13 mouse cellular contexts compared by ENCODE assay signal in genomic region chr8:127774642-127775041, GRCm38 (mm10).
DNase-seq lines count a peak whose midpoint lies in the region; ATAC-seq lines count a peak whose summit lies in the region.
"Had no signal": no experiment of that assay in that cellular context is flagged by ENCODE, and none has a peak within 500 bp of the region (broad histone marks: within the 10 kb centered on the region; RNA-seq: fewer than 3 reads in every experiment).

No protein-coding gene starts in this region.

- WGBS in hindbrain, embryonic 14.5 days, result 52% methylated on average over 9 of the region's 9 CpGs
- 67% methylated on average over 9 of the region's 9 CpGs for WGBS in hindbrain, embryonic 12.5 days
- WGBS in forebrain, embryonic 14.5 days, result 51% methylated on average over 9 of the region's 9 CpGs

- H3K27ac ChIP-seq in hindbrain, embryonic 14.5 days, result no peak overlapping the region
- H3K27ac ChIP-seq in hindbrain, embryonic 12.5 days, result no peak overlapping the region
- H3K27ac ChIP-seq in forebrain, embryonic 14.5 days (ENCODE audit: low read depth, low read length), result no peak overlapping the region
- H3K27ac ChIP-seq: heart, embryonic 15.5 days; kidney, postnatal 0 days; liver, embryonic 15.5 days; neural tube, embryonic 12.5 days had no signal

- H3K9me3 ChIP-seq in hindbrain, embryonic 14.5 days (ENCODE audit: control insufficient read depth, low read length), result no peaks in the 10 kb centered on the region
- no peaks in the 10 kb centered on the region; the same call in 1 of the 2 replicates for H3K9me3 ChIP-seq in hindbrain, embryonic 12.5 days (replicated peaks)
- H3K9me3 ChIP-seq in forebrain, embryonic 14.5 days (replicated peaks; ENCODE audit: control insufficient read depth, low read length), result no peaks in the 10 kb centered on the region
- H3K9me3 ChIP-seq: heart, embryonic 15.5 days; liver, embryonic 15.5 days; neural tube, embryonic 12.5 days had no signal

- H3K36me3 ChIP-seq in hindbrain, embryonic 14.5 days (replicated peaks; ENCODE audit: control insufficient read depth, insufficient read depth), result no peaks in the 10 kb centered on the region
- no peaks in the 10 kb centered on the region for H3K36me3 ChIP-seq in hindbrain, embryonic 12.5 days
- no peaks in the 10 kb centered on the region for H3K36me3 ChIP-seq in forebrain, embryonic 14.5 days (ENCODE audit: control insufficient read depth, insufficient read depth, low read length)
- H3K36me3 ChIP-seq: heart, embryonic 15.5 days; liver, embryonic 15.5 days; neural tube, embryonic 12.5 days had no signal

- ATAC-seq in hindbrain, embryonic 14.5 days (ENCODE audit: low FRiP score), result peak; percentile 51; the same call in 1 of the 2 replicates
- ATAC-seq in hindbrain, embryonic 12.5 days (ENCODE audit: low FRiP score), result no peak
- ATAC-seq in forebrain, embryonic 14.5 days, result peak; percentile 74
- no peak for ATAC-seq in CD4-positive, CD25-positive, alpha-beta regulatory T cell, adult 4 months

- no peak overlapping the region for H3K4me3 ChIP-seq in hindbrain, embryonic 14.5 days (replicated peaks; ENCODE audit: low read length)
- H3K4me3 ChIP-seq in hindbrain, embryonic 12.5 days, result no peak overlapping the region
- H3K4me3 ChIP-seq in forebrain, embryonic 14.5 days (ENCODE audit: low read depth, low read length), result no peak overlapping the region
- H3K4me3 ChIP-seq: heart, embryonic 15.5 days; liver, embryonic 15.5 days; neural tube, embryonic 12.5 days had no signal

- no peaks in the 10 kb centered on the region for H3K27me3 ChIP-seq in hindbrain, embryonic 14.5 days (ENCODE audit: control insufficient read depth, insufficient read depth, low read length)
- no peaks in the 10 kb centered on the region for H3K27me3 ChIP-seq in hindbrain, embryonic 12.5 days
- H3K27me3 ChIP-seq in forebrain, embryonic 14.5 days (replicated peaks; ENCODE audit: control insufficient read depth, insufficient read depth, low read length), result 0 out of 2 replicates have a peak, but pooled peaks cover 2% of the 10 kb centered on the region
- H3K27me3 ChIP-seq: heart, embryonic 15.5 days; liver, embryonic 15.5 days; neural tube, embryonic 12.5 days had no signal

- H3K4me2 ChIP-seq in hindbrain, embryonic 14.5 days (replicated peaks), result peak overlapping the region; percentile 22; the same call in 1 of the 2 replicates
- H3K4me2 ChIP-seq in hindbrain, embryonic 12.5 days (replicated peaks), result no peak overlapping the region
- H3K4me2 ChIP-seq in forebrain, embryonic 14.5 days (ENCODE audit: low read length), result peak overlapping the region; percentile 16; the same call in 1 of the 2 replicates
- H3K4me2 ChIP-seq: heart, embryonic 15.5 days; liver, embryonic 15.5 days; neural tube, embryonic 12.5 days had no signal

- H3K9ac ChIP-seq in hindbrain, embryonic 14.5 days, result no peak overlapping the region
- no peak overlapping the region for H3K9ac ChIP-seq in hindbrain, embryonic 12.5 days
- no peak overlapping the region for H3K9ac ChIP-seq in forebrain, embryonic 14.5 days (ENCODE audit: low read length)
- H3K9ac ChIP-seq: heart, embryonic 15.5 days; liver, embryonic 15.5 days; neural tube, embryonic 12.5 days had no signal

- peaks cover 23% of the 10 kb centered on the region for H3K4me1 ChIP-seq in hindbrain, embryonic 14.5 days (replicated peaks; ENCODE audit: control insufficient read depth, insufficient read depth, low read length)
- H3K4me1 ChIP-seq in hindbrain, embryonic 12.5 days, result peaks cover 15% of the 10 kb centered on the region
- H3K4me1 ChIP-seq in forebrain, embryonic 14.5 days (ENCODE audit: control insufficient read depth, insufficient read depth, low read length), result peaks cover 18% of the 10 kb centered on the region
- H3K4me1 ChIP-seq: heart, embryonic 15.5 days; liver, embryonic 15.5 days had no signal

- DNase-seq in hindbrain, embryonic 14.5 days (ENCODE audit: low spot score), result peak; percentile 45
- DNase-seq in forebrain, embryonic 14.5 days (ENCODE audit: low spot score), result peak; percentile 80
- peak; percentile 21 to 39 for DNase-seq in layer of hippocampus, postnatal 36 days
- DNase-seq in right cerebral cortex, postnatal 14 days, result peak; percentile 9
- no peak for DNase-seq in kidney, postnatal 36 days
- DNase-seq in thymus, postnatal 10 days (ENCODE audit: low spot score in 2 of 2), result no peak
- DNase-seq: adrenal gland, postnatal 36 days had no signal

Comparison
In these comparisons a context has a peak if more than half of its experiments do, and no peak if none do; other contexts are left out.
1. ATAC-seq: peak in hindbrain, embryonic 14.5 days (single experiment) and forebrain, embryonic 14.5 days (single experiment); none in hindbrain, embryonic 12.5 days (single experiment) and CD4-positive, CD25-positive, alpha-beta regulatory T cell, adult 4 months (single experiment).
2. DNase-seq: peak in hindbrain, embryonic 14.5 days (single experiment), forebrain, embryonic 14.5 days (single experiment), layer of hippocampus, postnatal 36 days (2 of 2) and right cerebral cortex, postnatal 14 days (single experiment); none in kidney, postnatal 36 days (0 of 2) and thymus, postnatal 10 days (0 of 2).